Mouse (Mus musculus) c-Kit-positive CD71-negative TER-119-negative erythroid progenitor cells, embryonic 14.5 days (primary cell): ENCODE results near the gene Ttc21a.

Experiments
- DNase-seq: peaks from one replicate; pipeline ENCODE4 v3.0.0-alpha.2; 2013; ENCODE audit warnings: low read depth

Gene Ttc21a

DNA sequence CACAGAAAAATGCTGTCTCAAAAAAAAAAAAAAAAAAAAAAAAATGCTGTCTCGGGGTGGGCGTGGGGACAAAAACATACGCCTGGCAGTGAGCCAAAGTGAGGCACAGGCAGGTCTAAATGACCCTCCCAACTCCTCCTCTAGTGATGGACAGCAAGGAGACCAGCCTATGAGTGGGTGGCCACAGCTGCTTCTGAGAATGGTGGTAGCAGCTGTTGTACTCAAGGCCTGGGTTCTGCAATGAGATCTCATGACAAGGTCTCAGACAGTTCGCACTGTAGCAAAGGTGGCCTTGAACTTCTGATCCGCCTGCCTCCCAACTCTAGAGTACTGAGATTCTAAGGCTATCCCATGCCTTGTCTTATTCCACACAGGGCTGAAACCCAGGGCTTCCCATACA is 4.0 kb downstream of the Ttc21a start:
- DNase-seq: no peak

DNA sequence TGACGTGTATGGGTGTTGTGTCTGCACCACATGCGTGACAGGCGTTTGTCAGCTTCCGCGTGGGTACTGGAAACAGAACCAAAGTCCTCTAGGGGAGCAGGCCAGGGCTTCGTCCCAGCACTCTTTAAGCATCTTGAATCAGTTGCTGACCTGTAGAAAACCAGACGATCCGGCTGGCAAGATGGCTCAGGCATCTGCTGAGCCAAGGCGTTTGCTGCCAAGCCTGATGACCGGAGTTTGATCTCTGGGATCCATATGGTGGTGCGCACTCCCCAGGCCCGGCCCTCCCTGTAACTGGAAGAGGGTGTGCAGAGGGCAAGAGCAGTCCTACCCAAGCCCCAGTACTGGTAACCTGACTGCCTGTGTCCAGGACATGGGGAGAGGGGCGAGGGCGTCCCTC is 4.5 kb downstream of the Ttc21a start:
- no peak for DNase-seq

DNA sequence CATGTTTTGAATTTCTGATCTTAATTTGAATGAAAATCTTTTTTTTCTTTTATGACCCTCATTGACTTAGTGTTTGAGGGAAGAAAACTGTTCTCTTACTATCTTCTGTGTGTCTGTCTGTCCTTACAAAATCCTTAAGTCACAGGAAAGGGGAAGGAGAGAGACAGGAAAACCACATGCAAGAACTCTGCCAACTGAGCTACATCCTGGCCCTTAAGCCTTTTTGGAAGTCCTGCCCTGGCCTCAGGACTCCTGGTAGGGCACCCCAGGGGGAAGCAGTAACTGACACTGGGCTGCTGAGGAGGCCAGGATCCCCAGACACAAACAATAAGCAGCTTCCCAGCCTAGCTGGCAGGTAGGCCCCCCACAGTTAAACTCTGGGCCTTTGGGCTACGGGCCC is 5.9 kb downstream of the Ttc21a start:
- DNase-seq: no peak

DNA sequence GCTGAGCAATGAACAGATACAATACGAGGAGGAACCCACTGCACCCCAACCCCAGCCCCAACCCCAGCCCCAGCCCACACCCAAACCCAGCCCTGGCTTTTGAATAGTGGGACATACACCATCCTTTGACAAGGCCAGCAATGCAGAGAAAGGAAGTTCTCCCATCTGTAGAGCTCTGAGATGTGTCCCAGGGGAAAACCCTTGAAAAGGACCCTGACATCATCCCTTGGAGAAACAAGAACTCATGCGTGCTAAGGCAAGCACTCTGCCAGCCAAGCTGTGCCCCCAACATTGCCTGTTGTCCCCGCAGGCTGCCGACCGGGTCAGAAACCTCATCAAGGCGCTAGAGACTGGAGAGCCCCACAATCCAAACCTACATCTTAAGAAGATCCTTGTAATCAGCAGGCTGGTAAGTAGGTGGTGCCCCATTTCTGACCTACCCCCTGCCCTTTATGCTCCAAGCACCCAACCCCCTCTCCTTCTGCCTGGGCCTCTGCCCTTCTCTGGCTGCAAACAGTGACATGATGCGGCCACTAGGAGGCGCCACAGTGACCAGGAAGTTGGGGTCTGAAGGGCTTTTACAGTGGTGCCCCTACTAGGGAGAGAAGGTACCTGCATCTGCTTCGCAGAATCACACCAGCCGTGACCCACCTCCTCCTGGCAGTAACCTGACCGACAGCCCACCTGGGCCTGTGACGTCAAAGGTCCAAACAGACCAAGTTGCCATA is 7.9 kb downstream of the Ttc21a start:
- no peak for DNase-seq

DNA sequence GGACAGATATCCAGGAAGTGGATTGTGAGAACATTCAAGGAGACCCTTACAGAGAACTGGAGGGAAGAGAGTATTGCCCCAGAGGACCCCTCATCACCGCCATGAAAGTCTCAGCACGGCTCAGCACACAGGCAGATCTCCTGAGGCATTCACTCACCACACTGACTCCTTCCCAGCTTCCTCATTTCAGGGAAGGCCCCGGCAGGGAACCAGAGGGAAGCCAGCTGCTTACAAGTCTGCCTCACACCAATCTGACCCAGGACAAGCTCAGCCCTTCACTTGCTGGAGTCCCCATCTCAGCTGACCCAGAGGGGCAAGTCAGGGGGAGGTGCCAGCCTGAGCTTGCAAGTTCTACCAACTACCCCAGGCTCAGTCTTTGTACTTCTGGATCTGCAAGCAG is 11.4 kb downstream of the Ttc21a start:
- no peak for DNase-seq

DNA sequence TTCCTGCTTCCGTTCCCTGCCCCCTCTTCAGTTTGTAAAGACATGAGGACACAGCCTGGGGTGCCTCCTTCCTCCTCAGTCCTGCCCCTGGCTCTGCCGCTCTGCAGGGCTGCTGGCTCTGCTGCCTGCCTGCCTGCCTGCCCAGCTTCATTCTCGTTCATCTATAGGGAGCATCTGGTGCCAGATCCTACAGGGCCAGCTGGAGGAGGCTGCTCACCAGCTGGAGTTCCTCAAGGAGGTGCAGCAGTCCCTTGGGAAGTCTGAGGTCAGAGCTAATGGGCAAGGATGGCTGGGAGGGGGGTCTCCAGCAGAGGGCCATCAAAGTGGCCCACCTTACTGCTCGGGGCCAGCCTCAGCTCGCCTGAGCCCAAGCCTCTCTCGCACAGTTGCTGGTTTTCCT is 13.0 kb downstream of the Ttc21a start:
- no peak for DNase-seq

DNA sequence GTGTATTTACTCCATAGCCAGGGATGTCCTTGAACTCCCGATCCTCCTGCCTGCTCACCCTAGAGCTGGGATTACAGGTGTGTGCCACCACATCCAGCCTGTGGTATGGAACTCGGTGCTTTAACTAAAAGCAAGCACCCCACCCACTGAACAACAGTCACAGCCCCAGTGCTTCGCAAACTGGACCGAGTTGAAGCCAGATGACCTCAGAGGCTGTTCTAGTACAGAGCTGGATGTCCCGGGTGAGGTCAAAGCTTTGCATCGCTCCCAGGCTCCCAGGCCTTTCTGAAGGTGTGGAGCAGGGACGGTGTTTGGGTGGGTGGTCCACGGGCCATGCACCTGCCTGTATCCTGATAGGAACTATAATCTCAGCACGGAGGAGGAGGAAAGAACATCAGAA is 14.0 kb downstream of the Ttc21a start:
- no peak for DNase-seq

DNA sequence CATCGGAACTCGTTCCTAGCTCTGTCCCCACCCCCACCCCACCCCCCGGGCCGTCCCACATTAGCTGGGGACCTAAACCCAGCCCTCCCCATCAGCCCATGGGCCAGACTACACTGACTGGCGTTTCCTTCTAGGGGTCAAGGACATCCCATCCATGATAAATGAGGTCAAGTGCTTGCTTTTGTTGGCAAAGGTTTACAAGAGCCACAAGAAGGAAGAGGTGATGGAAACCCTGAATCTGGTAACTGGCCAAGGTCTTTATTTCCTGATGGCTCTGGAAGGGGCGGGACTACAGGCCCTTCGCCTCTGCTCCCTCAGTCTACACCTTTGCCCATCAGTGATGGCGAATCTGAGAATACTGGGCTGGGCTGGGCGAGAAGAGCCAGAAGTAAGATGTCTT is 21.4 kb downstream of the Ttc21a start:
- DNase-seq: no peak

DNA sequence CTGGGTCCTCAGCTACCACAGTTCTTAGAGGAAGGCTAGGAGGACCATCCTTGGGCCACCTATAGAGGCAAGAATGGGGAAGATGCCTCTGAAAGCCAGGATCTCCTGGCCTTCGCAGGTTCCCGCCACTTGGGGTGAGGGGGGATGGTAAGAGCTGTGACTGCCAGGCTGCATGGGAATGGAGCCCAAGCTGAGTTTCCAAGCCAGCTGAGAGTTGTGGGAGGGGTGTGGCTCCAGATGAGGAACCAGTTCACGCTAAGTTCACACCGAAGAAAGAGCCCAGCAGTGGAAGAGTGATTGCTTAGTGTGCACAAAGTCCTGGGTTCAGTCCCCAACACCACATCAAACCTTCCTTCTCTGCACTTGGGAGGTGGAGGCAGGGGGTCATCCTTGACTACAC is 24.8 kb downstream of the Ttc21a start:
- DNase-seq: no peak

DNA sequence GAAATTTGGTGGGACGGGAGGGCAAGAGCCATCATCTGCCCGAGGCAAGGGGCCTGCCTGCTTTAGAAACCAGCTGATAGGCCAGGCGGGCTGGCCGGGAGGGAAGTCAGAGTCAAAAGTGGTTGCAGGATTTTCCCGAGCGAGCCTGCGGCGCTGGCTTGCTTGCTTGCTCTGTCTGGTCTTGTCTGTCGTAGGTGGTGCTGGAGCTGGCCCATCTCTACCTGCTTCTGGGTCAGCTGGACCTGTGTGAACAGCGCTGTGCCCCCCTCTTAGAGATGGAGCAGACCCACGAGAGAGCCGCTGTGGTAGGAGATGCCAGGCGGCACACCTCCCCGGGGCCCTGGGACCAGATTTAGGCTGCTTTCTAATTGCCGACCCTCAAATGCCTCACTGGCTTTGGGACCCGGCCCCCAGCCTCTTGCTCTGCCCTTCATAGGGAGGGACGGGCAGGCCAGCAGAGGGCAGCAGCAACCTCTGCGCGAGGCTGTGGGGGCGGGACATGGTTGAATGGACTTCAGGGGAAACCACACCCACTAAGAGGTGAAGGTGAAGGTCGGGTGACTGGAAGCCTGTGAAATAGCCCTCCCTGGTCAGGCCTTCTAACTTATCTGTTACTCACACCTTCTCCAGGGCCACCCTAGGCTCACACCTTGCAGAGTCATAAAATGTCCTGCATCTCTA is 25.7 kb downstream of the Ttc21a start:
- DNase-seq: no peak

DNA sequence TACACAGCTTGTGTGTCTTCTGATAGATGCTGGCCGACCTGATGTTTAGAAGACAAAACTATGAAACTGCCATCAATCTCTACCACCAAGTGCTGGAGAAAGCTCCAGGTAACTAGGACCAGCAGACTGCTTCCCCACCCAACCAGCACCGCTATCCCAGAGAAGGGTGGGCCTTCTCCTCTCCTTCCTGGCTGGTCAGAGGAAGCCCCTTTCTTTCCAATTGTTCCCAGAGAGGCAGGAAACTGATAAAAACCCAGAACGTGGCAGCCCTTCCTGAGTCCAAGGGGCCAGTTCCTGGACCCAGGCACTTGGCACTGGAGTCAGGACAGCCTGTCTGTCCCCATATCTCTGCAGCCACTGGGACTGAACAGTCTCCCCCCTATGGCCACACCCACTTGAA is 26.8 kb downstream of the Ttc21a start:
- no peak for DNase-seq

DNA sequence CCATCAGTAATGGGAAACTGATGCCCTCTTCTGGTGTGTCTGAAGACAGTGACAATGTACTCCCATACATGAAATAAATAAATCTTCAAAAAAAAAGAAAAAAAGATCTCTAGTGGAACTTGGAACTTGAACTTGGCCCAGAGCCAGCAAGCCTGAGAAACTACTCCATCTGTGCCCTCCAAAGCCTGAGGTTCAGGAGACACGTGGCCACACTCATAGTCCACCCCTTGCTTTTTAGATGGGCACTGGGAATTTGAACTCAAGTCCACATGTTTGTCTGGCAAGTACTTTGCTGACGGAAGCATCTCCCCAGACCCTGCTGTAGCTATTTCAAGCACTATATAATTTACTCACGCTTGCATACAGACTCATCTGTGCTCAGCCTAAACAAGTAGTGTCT is 27.8 kb downstream of the Ttc21a start:
- no peak for DNase-seq

DNA sequence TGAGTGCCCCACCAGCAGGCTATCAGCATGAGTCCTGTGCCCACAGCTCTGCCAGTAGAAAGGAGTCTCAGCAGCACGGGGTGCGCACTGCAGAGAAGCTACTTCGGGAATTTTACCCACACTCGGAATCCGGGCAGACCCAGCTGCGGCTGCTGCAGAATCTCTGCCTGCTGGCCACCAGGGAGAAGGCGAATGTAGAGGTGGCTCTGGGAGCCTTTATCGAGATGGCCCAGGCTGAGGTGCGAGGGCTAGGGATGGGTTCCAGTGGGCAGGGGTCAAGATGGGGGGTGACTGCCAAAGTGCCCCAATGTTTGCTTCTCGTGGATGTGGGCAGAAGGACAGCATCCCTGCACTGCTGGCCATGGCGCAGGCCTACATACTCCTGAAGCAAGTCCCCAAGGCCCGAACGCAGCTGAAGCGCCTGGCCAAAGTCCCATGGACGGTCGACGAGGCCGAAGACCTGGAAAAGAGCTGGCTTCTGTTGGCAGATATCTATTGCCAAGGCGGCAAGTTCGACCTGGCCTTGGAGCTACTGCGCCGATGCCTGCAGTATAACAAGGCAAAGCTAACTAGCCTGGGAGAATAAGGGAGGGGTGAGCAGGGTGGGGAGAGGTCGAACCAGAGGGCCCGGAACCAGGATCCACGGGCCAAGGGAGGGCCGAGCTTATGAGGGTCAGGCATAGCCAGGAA is 29.0 kb downstream of the Ttc21a start:
- no peak for DNase-seq

DNA sequence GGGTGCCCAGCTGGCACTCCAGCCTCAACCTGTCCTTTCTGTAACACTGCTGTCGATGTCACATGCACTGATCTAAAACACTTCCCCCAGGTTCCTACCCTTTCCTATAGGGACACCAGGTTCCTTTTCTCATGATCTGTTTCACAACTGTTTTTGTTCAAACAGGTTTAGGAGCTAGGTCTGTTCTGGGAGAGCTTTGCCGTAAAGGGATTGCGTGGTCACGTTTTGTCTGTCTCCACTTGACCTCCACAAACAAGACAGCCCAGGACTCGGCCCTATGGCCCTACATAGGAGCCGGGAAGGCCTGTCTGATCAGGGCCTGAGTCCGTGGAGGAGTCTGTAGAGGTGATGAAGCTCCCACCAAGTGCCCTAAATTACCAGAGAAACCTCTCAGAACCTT is 32.4 kb downstream of the Ttc21a start:
- DNase-seq: no peak

DNA sequence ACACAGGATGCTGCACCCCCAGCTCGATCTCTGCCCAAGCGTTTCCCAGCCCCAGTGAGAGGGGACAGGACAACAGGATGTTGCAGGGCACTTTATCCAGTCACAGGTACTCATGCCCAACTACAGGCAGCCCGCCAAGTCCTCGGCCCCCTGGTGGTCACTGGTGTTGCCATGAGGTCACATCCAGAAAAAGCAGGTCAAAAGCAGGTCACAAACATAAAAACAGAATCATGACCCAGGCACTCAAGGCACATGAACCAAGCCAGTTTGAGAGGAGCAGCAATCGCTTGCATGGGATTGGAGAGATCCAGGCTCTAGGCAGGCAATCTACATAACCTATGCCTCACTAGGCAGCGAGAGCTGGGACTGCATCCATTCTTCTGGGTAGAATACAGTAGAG is 32.8 kb downstream of the Ttc21a start:
- no peak for DNase-seq

DNA sequence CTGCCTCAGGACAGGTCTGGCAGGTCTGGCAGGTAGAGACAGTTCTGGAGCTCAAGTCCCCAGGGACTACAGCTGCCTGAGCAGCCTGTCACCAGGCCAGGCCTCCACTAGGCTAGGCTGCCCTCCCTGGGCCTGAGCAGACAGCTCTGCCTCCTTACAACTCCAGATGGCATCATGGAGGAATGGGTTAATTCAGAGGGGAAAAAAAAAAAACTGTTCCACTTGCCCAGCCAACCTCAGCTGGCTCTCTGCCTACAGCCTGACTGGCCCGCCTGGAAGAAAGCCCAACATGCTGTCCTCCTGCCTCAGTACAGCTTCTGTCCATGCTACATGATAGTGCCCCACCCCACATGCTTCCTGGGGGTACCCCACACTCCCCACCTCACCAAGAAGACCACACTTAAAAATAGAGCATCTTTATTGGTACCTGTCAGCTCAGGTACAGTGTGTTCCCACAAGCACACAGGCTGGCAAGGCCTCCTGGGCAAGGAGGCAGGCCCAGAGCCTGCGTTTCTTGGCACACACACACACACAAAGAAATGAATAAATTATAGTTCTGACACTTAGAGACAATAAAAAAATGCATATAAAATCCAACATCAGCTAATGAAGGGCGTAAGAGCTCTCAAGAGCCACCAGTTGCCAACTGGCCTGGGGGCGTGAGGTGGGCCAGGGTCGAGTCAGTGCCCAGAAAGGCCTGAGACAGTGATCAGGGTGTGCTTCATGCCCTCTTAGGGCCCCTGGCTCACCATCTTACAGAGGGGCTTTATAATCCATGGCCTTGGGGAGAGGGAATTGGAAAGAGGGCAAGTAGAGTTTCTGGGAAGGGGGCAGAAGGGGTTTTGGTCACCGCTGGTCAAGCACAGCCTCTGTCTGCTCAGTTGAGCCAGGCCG is 33.6 kb downstream of the Ttc21a start:
- no peak for DNase-seq

DNA sequence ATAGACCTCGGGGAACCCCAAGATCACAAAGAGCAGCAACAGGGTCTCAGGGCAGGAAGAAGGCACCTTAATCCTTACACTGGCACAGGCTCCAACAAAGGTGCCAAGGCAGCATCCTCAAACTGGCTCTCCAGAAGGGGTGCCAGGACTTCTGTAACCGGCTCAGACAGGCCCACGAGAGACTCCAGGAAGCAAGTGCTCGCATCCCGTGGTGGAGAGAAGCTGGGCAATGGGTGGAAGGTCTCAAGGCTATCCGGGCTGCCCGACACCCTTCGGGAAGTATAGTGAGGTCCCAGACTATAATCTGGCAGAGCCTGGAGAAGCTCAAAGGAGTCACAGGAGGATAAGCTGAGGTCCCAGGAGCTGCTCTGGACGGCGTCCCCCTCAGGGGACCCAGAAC is 34.8 kb downstream of the Ttc21a start:
- no peak for DNase-seq

DNA sequence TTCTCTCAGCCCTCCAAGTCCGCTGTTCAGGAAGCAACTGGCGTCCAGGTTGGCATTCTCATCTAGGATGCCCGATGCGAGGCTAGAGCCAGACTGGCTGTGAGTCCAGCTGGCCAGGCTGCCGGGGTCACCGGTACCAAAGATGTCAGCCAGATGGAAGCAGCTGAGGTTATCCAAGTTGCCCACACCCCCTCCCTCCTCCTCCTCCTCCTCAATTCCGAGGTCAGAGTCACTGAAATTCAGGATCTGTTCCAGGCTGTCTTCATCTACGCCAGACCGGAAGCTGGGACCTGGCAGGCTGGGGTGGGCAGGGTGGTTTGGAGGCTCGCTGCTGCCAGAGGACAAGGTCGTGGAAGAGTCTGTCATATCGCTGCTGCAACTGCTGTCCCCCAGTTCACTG is 35.2 kb downstream of the Ttc21a start:
- DNase-seq: no peak

DNA sequence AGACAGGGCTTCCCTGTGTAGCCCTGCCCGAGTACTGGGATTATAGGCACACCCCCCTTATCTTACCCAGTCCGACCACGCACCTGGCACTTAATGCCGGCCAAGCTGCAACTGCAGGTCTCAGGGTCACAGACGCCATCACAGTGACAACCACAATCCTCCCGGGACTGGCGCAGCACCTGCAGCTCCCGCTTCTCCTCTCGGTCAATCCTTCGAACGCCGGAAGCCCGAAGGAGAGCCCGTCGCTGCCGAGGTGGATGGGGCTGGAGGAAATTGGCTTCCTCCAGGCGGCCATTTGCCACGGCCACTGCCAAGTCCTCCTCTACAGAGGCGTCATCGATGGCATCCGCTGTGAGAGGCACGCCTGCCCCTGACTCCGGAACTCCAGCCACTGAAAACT is 35.9 kb downstream of the Ttc21a start:
- DNase-seq: no peak

DNA sequence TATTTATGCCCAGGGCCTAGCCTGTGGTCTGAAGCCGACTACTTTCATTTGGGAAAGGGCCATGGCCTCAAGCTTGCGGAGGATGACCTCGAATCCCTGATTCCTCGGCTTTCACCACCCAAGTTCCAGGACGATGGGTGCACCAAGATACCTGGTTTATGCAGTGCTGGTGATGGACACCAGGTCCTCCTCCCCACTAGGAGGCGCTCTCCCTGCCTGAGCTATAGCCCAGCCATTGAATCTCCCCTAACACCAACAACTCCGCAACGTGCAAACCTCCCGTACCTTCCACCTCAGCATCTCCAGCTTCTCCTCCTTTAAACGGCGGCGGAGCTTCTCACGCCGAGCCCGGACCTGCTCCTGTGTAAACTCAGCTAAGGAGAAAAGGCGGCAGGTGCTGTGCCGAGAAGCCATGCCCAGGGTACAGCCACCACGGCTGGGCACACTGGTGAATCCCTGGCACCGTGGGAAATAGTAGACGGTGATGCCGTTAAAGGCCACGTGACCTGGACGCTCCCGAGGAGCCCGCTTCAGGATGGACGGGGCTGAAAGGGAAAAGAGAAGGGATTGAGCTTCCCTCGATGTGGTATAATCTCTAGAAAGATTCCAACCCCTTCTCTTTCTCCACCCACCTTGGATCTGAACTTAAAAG is 36.6 kb downstream of the Ttc21a start:
- DNase-seq: no peak

DNA sequence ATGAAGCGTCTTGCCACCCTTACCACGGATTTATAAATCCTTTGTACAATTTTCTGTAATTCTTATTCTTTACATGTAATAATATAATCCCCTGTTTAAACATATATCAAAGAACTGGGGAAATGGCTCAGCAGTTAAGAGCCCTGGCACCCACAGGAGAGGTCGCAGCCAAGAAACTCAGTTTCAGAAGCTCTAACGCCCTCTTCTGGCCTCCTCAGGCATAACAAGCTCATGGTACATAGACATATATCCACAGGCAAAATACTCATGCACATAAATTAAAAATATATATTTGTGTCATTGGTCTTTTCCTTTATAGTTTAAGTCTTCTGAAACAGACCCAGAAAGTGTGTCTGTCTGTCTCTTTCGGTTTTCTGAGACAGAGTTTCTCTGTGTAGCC is 37.2 kb downstream of the Ttc21a start:
- no peak for DNase-seq

DNA sequence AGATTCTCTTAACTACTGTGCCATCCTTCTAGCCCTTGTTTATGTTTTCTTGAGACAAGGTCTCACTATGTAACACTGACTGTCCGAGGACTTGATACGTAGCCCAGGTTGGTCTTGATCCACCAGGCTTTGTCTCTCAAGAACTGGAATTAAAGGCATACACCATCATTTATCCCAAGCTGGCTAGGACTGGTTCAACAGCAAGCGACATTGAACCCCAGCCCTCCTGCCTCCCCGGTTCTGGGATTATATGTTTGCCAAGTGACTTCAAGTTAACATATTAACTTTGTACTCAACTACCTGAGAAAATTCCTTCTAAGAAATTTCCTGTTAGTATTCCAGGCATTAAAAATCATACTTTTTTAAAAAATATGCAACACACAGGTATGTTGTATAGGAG is 37.9 kb downstream of the Ttc21a start:
- DNase-seq: no peak
